Mouse (Mus musculus): ENCODE results near the gene Lmod2. TPM values are rescaled to one million over a fixed set of nuclear protein-coding genes. Genes with fewer than 3 reads are reported as not detected.

Gene Lmod2
- total RNA-seq, 2 experiments from 2014 or later, result not detected

- intact Hi-C loops (cut with DNase I), result no loop called here
- no peak for DNase-seq
These were observed 38.3 kb downstream of the Lmod2 start for GRCm38 (mm10) chr6:24635814-24636213.

DNA sequence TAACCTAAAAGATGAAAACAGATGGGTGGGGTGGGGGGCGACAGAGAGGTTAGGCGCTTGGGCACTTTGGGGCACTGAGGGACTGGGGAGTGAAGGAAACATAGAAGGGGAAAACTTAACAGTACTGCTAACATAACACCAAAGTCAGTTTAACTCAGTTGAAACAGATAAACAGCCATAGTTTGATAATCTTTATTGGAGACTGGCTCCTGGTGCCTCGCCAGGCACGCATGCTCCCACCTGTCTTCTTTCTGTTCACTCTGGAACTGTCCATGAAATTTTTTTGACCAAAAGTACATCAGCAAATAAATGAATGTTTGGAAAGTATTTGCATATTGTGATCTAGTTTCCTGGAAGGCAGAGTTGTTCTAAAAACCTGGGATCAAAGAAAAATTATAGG is 43.7 kb downstream of the Lmod2 start:
- DNase-seq, result no peak
- intact Hi-C loops (cut with DNase I), result no loop called here

- DNase-seq, result no peak
- intact Hi-C loops (cut with DNase I), result no loop called here
These were observed 44.6 kb downstream of the Lmod2 start for GRCm38 (mm10) chr6:24642161-24642560.

DNA sequence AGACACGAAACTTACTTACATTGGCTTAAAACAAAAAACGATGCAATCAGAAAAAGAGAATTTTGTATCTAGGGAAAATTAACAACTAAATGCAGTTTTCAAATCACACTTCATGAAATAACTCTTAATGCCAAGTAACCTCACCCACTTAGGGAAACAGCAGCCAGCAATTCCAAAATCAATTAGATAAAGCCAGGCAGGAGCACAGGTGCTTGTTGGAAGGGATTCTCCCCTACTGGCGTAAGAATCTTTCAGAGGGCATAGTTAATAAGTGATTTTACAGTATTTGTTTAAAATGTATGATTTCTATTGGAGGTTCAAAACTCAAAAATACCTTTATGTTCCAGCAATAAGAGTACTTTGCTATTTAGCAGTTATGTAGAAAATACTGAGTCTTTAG is 45.4 kb downstream of the Lmod2 start:
- no peak for DNase-seq
- intact Hi-C loops (cut with DNase I), result no loop called here

- intact Hi-C loops (cut with DNase I), result no loop called here
These were observed 47.9 kb downstream of the Lmod2 start for GRCm38 (mm10) chr6:24645346-24646053.

DNA sequence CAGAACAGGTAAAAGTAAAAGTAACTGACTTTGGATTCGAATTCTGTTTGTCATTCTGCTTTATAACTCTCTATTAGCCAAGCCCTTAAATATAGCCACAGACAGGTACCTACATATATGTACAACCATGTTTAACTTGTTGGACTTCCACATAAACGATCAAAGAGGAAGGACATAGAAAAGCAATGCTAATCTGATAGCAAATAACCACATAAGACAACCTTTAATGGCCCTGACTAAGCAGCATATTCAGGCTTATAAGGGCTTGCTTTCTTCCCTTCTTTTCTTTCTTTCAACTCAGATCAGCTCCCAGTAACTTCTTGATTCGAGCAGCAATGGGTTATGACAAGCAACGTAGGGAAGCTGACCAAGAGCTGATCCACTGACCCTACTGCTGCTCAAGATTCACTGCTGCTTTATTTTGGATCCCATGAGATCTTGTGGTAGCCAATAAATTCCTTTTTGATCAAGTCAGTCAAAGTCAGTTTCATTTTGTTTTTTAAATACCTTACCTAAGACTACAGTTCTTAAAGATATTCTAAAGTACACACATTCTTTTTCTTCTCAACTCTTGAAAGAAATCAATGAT is 49.6 kb downstream of the Lmod2 start:
- intact Hi-C loops (cut with DNase I), result no loop called here
- no peak for DNase-seq

More at GRCm38 (mm10) chr6:24645346-24646053, 47.9 kb downstream of the Lmod2 start:
- no peak for DNase-seq

- DNase-seq, result no peak
- intact Hi-C loops (cut with DNase I), result no loop called here
These were observed 50.8 kb downstream of the Lmod2 start for GRCm38 (mm10) chr6:24648403-24648802.

- intact Hi-C loops (cut with DNase I), result no loop called here
- DNase-seq, result no peak
These were observed 53.2 kb downstream of the Lmod2 start for GRCm38 (mm10) chr6:24650719-24651118.

DNA sequence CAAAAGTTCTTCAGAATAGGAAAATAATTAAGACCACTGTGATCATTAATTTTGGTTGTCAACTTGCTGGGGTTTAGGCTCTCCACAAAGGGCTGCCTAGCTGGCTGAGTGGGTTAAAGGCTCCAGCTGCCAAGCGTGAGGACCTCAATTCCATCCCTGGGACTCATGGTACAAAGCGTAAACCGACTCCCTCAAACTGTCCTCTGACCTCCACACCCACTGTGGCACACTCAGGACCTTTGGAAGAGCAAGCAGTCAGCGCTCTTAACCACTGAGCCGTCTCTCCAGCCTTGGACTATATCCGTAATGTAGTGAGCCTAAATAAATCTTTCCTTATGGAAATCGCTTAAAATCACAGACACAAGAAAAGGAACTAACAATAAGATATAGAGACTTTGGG is 54.0 kb downstream of the Lmod2 start:
- intact Hi-C loops (cut with DNase I), result no loop called here
- DNase-seq, result no peak

Other genes with a start within 250 kb of the Lmod2 start
- gene Iqub, start 82.7 kb upstream of the Lmod2 start, total RNA-seq (2021), result under 1 TPM; 0.50 to 0.54 TPM
- 100 to 1,000 TPM; 182 to 193 TPM for gene Ndufa5, start 69.7 kb upstream of the Lmod2 start, total RNA-seq (2021)
- not detected for gene Asb15, start 69.6 kb upstream of the Lmod2 start, total RNA-seq (2021)
- 10 to 100 TPM; 44.0 to 44.3 TPM for gene Wasl, start 67.2 kb downstream of the Lmod2 start, total RNA-seq (2021)
- gene Hyal6, start 135.5 kb downstream of the Lmod2 start, total RNA-seq (2021), result not detected
- not detected for gene Hyal4, start 150.6 kb downstream of the Lmod2 start, total RNA-seq (2021)
- gene Spam1, start 193.4 kb downstream of the Lmod2 start, total RNA-seq (2021), result not detected

Measured in left cerebral cortex, postnatal 4 days (tissue).